Mouse (Mus musculus) liver, embryonic 14.5 days (tissue): ENCODE measurements at regions not wholly inside any gene's neighbourhood (a gene's known extent, or its start where the extent isn't known, plus 50 kb on each side); places are given as distances from the start of the nearest gene placed in this dataset.

Experiments
- CTCF ChIP-seq: IDR thresholded peaks from 2 replicates; pipeline ENCODE4 v1.5.1; 2016; ENCODE audit warnings: antibody characterized with exemption, low read depth, control low read depth
- EP300 ChIP-seq: IDR thresholded peaks from 2 replicates; pipeline ENCODE4 v1.6.1; 2016; ENCODE audit warnings: antibody characterized with exemption, low read depth

DNA sequence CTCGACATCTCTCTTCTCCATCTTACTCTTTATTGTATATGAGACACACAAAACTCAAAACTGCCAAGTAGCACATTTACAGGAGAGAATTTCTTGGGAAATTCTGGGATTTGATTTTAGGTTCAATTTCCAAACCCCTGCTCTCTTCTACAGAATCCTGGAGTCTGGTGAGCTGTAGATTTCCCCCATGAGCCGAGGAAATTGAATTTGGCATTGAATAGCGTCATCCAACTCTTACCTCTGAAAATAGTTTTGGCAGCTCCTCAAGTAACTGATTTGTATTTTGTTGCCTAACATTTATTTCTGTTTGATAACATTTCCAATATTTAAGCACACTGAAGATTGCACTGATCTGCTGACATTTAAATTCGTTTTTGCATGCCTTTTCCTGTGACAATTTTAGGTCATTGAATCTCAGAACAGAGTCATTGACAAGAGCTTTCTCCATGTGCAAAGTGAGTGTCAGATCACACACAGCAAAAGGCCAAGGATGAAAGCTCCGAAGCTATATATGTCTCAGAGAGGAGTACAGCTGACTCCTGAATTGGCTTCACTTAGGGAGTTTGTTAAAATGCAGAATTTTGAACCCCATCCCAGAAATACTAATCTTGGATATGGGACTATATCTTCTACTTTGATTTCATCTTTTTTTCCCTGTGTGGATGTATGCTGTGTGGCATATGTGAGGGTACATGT, 106.4 kb downstream of the Nedd1 start:
- no peak for TF ChIP-seq EP300
- no peak for TF ChIP-seq CTCF
